Mouse (Mus musculus) spleen, adult 2 months (tissue): ENCODE data around the gene Borcs7.

Experiments
- CTCF ChIP-seq: fragments of 200-500 bp; IDR thresholded peaks from 2 replicates; pipeline ENCODE4 v1.5.1; 2011; ENCODE audit warnings: mild to moderate bottlenecking, inconsistent platforms; ENCODE audit not compliant: insufficient read depth, insufficient read length, insufficient replicate concordance; ENCODE audit errors: extremely low read depth
- POLR2A ChIP-seq: fragments of 200-500 bp; IDR thresholded peaks from 2 replicates; pipeline ENCODE4 v1.6.1; 2011; ENCODE audit warnings: low read depth, low read length, inconsistent platforms

GRCm38 (mm10) chr19:46718150-46718549, 28.4 kb downstream of the Borcs7 start:
- TF ChIP-seq CTCF: no peak
- no peak for TF ChIP-seq POLR2A
